Mouse (Mus musculus) monocyte, adult 5-6 weeks (primary cell): ENCODE results near the gene Dab2. TPM values are rescaled to one million over a fixed set of nuclear protein-coding genes. Genes with fewer than 3 reads are reported as not detected.

ENCODE experiments used
- ATAC-seq: fragments of 153-309, 156-312 bp; replicated peaks from 2 replicates; pipeline ENCODE4 v1.8.0; 2017; ENCODE audit warnings: mild to moderate bottlenecking; ENCODE audit not compliant: low TSS enrichment, insufficient number of reproducible peaks, severe bottlenecking, poor library complexity, low FRiP score
- total RNA-seq: library from RNA; stranded (forward); fragments of 200-1000, 200-491, 200-594 nt; gene quantifications from 3 replicates; pipeline ENCODE4 v1.2.3, GENCODE M21; 2017

The Dab2 gene
- total RNA-seq, 1 experiment from 2014 or later, result 0.29 TPM

DNA sequence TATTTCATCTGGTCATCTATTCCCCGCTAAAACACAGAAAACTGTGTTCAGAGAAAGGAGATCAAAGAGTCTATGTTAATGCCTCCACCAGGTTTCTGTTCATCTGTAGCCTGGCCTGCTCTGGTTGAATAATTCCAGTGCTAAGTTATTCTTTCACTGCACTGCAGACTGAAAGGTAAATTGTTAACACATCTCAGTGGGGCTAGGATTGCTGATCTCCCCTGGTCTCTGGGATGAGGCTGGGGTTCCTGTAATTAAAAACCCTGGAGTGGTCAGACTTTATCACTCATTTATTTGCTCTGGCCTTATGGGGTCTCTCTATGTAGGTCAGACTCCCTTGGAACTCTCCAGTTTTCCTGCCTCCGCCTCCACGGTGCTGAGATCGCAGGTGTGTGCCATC, 21.7 kb downstream of the Dab2 start:
- no peak for ATAC-seq

- no peak for ATAC-seq
Measured at GRCm38 (mm10) chr15:6322311-6322710, 22.7 kb downstream of the Dab2 start.

DNA sequence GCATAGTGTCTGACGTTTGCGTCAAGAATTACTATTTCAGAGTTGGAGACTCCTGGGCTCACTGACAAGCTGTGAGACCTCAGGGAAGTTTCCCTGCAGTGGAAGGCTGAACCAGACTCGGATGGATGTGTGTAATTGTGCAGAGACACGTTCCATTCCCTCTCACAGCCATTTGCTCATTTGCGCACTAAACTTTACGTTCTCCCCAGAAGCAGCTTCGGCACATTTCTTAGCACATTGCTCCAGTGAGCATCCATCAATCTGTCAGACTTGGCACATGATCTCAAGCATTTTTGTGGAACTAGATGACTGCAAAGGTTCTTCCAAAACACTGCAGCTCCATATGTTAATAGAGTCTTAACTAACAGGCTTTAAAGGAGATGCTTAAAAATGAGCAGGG, 24.0 kb downstream of the Dab2 start:
- no peak for ATAC-seq

GRCm38 (mm10) chr15:6325443-6325842, 25.9 kb downstream of the Dab2 start:
- no peak for ATAC-seq

GRCm38 (mm10) chr15:6326011-6326410, 26.4 kb downstream of the Dab2 start:
- ATAC-seq, result no peak

DNA sequence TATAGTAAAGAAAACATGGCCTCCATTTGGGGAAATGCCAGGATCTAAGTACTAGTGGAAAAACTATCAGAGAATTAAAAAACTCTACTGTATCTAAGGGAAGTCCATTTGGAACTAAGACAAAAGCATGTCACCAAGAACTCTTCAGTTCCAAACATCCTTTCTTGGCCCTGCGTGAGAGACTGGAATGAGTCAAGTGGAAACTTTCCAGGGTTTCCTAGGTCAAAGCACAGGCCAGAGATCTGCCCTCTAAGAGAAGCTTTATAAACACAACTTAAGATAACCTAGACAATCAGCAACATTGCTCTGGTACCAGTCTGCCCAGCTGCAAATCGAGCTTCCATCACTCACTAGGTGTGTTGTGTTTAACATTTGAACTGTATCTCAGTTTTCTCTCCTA, 31.8 kb downstream of the Dab2 start:
- no peak for ATAC-seq

DNA sequence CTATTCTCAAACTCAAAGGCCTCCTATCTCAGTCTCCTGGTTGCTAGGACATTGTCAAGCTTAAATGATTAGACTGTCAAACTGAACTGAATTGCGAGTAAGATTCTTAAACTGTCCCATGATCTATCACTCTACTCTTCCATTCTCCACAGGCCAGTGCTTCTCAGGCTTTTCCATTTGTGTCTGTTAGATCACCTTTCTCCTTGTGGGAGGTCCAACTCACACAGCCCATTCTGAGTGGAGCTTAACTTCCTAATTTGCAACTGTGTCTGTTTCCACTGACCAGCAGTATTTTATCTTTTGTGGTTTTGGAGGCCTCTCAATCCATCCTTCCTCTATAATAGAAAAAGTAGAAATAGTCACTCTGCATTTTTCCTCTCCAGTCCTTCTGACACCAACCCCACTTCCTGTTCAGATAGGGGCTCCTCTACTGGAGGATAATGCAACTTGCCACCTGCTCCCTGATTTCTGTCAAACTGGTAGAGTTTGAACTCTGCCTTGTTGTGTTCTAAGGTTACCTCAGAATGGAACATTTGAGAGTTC, 35.1 kb downstream of the Dab2 start:
- no peak for ATAC-seq

GRCm38 (mm10) chr15:6339767-6340166, 40.2 kb downstream of the Dab2 start:
- ATAC-seq, result no peak

GRCm38 (mm10) chr15:6340347-6340746, 40.8 kb downstream of the Dab2 start:
- ATAC-seq, result peak; percentile 70

DNA sequence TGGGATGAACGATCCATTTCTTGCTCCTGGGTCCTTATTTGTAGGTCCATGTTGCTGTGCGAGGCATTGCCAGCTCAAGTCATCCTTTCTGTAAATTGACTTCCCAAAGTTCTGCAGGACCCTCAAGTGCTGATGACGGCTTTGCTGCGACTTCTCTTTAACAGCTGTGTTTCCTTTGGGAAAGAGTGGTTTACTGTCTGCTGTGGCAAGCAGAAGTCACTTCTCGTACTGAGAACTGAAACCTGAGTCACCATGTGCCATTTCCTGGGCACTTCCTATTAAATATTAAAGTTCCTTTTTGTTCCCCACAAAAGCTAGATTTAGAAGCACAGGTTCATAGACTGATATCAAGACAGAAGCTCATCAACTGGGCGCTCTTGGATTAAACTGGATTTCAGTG, 41.8 kb downstream of the Dab2 start:
- peak; percentile 77; the same call in 1 of the 2 replicates for ATAC-seq

DNA sequence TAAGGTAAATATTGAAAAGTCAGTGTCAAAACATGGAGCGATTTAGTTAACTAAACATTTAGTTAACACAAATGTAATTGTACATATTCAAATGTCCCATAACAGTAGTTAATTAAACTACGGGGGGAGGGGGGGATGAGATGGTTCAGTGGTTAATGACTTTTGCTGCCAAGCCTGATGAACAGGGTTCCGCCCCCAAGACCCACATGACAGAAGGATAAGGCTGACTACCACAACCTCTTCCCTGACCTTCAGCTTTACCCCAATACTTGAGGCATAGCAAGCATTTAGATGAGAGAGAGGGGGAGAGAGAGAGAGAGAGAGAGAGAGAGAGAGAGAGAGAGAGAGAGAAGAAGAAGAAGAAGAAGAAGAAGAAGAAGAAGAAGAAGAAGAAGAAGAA, 54.3 kb downstream of the Dab2 start:
- no peak for ATAC-seq

GRCm38 (mm10) chr15:6359859-6360258, 60.3 kb downstream of the Dab2 start:
- ATAC-seq, result no peak

GRCm38 (mm10) chr15:6369974-6370373, 70.4 kb downstream of the Dab2 start:
- no peak for ATAC-seq

DNA sequence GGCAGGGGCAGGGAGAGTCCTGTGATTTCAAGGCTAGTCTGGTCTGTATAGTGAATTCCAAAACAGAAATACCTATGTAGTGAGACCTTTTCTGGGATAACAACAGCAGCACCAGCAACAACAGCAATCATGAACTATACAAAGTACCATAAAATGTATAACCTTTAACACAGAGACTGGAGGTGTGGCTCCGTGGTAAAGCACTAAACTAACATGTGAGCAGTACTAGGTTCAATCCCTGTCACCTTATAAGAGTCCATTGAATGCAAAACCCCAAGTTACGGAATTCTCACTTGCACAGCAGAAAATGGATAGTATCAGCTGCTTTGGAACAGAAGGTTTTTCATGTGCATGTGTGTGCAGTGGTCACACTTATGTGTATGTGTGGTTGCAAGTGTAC, 71.9 kb downstream of the Dab2 start:
- no peak for ATAC-seq

DNA sequence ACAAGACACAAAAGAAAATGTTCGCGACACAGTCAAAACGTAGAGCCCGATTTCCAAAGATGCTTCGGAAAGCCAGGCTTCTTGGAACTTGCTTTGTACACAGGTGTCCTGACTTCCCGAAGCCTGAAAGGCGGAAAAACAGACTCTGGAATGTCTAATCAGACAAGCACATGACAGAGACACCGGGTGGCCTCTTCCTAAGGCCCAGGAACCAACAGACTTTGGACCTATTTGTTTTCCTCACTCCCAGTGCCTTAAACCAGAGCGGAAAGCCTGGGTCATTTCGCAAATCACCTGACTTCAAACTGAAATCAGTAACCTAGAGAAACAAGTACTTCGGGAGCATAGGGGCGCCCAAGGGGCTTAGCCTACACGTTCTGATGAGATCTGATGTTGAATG, 75.4 kb downstream of the Dab2 start:
- ATAC-seq, result no peak

GRCm38 (mm10) chr15:6376001-6376400, 76.4 kb downstream of the Dab2 start:
- no peak for ATAC-seq

DNA sequence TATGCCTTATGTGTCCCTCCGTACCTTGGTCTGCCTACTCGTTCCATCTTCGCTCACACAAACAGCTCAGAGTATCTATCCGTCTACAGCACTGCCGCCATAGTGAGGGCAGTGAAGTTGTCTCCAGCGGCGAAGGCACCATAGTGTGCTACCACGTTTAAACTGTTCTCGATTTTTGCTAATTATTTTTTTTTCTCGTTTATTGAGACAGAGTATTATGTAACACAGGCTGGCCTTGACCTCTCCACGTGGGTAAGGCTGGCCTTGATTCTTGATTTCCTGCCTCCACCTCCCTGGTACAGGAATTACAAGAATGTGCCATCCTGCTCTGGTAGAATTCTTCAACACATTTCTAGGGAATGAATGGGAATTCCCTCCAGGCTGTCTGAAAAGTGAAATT, 77.2 kb downstream of the Dab2 start:
- no peak for ATAC-seq

DNA sequence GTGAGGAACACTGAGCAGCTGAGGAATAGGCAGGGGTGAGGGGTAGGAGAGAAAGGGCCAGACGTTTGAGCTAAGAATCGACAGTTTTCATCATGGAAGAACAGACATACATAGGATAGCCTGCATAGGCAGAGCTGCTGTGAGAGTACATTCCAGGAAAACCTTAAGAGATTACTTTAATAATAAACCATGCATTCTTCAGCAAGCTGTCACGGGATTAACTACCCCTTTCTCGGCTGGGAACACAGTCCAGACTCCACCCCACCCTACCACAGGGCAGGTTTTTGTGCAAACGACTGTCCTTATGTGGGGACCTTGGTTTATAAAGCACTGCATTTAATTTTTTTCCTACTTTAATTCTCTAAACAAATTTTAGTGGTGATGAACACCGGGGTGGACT, 84.4 kb downstream of the Dab2 start:
- ATAC-seq, result no peak

DNA sequence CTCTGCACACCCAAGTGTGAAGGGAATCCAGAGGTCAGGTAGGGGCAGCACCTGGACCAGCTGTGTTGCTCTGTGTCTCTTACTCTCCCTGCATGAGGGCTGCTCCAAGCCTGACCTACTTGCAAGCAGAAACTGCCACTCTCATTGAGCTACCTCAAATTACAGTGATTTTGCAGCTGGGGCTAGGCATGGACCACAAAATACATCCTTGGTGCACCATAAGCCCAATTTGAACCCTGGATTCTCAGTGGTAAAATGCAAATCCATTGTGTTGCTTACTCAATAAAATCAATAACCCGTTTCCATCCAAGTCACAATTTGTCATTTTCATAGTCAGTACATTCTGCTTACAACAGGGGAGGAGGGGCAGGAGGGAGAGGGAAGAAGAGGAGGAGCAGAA, 85.7 kb downstream of the Dab2 start:
- ATAC-seq, result no peak

DNA sequence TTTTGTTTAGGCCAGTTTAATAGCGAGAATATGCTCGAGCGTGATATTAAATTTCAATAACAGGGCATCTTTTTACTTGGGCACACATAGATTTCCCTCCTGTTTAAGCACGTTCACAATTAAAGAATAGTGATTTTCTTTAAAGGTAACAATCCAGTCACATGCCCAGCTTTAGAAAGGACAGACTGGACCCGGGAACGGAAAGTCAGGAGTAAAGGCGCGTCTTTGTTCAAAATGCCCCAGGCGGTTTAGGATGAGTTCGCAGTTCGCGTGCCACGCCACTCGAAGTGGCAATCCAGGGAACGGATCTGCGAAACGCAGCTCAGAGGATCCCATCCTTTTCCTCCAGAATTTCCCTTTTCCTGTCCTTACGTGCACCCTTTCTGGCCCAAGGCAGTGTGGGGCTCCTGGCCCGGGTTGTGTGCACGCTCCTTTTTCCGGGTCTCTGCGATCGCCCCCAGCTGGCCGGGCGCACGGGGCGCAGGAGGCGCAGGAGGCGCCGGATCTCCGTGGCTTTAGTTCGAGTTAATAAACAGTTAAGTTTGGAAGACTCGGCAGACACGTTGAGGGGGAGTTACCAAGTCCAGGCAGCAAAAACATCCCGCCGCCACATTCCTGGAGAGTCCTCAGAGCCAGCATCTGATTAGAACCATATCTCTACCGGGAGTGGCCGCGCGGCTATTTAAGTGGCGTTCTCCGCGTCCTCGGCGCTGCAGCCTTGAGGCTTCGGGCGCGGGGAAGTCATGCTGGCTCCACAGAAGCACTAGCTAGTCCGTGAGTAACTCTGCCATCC, 86.8 kb downstream of the Dab2 start:
- ATAC-seq, result no peak
